Mouse (Mus musculus) limb, embryonic 13.5 days (tissue): Measurements from ENCODE around the gene Terb1. TPM values are rescaled to one million over a fixed set of nuclear protein-coding genes. Genes with fewer than 3 reads are reported as not detected.

Experiments
- ATAC-seq: fragments of 200-750 bp; cut with Nextera tagmentation; 2 replicates; pipeline ENCODE4 v1.8.0; 2017; ENCODE audit warnings: low read depth, moderate number of reproducible peaks, moderate TSS enrichment; ENCODE audit not compliant: low FRiP score
- H3K27ac ChIP-seq: fragments of 300-500 bp; sonication (generic); 2 replicates; pipeline ENCODE4 v1.5.1; 2015; ENCODE audit warnings: inconsistent platforms, mild to moderate bottlenecking, moderate library complexity
- H3K27me3 ChIP-seq: fragments of 300-500 bp; sonication (generic); 2 replicates; pipeline ENCODE4 v1.6.1; 2015; ENCODE audit warnings: mild to moderate bottlenecking, inconsistent platforms
- H3K36me3 ChIP-seq: fragments of 300-500 bp; sonication (generic); 2 replicates; pipeline ENCODE4 v1.6.1; 2015; ENCODE audit warnings: inconsistent platforms, mild to moderate bottlenecking, moderate library complexity
- H3K4me1 ChIP-seq: fragments of 300-500 bp; sonication (generic); 2 replicates; pipeline ENCODE4 v1.6.1; 2015; ENCODE audit warnings: inconsistent platforms
- H3K4me2 ChIP-seq: fragments of 300-500 bp; sonication (generic); replicated peaks from 2 replicates; pipeline ENCODE4 v1.6.1; 2015; ENCODE audit warnings: inconsistent platforms, mild to moderate bottlenecking, moderate library complexity
- H3K4me3 ChIP-seq: fragments of 300-500 bp; sonication (generic); 2 replicates; pipeline ENCODE4 v1.5.1; 2015; ENCODE audit warnings: moderate library complexity, mild to moderate bottlenecking, inconsistent platforms
- H3K9ac ChIP-seq: fragments of 300-500 bp; sonication (generic); 2 replicates; pipeline ENCODE4 v1.6.1; 2015; ENCODE audit warnings: mild to moderate bottlenecking, inconsistent platforms
- H3K9me3 ChIP-seq: fragments of 300-500 bp; sonication (generic); 2 replicates; pipeline ENCODE4 v1.6.1; 2016; ENCODE audit warnings: inconsistent platforms
- WGBS: fragments of 180-500 bp; shearing (Covaris S2); methylation state at CpG from one replicate; pipeline ENCODE4 v1.1.7; 2015; 5-methylcytosine and 5-hydroxymethylcytosine counted together
- polyA plus RNA-seq: library from polyadenylated mRNA; unstranded; fragments of >200 nt; fragmentation: Nextera tagmentation; extraction: Ambion mirVana; gene quantifications from 2 replicates; pipeline ENCODE4 v1.2.1, GENCODE M21; 2015

The Terb1 gene
- polyA plus RNA-seq, 1 experiment from 2014 or later = 0.45 TPM

DNA sequence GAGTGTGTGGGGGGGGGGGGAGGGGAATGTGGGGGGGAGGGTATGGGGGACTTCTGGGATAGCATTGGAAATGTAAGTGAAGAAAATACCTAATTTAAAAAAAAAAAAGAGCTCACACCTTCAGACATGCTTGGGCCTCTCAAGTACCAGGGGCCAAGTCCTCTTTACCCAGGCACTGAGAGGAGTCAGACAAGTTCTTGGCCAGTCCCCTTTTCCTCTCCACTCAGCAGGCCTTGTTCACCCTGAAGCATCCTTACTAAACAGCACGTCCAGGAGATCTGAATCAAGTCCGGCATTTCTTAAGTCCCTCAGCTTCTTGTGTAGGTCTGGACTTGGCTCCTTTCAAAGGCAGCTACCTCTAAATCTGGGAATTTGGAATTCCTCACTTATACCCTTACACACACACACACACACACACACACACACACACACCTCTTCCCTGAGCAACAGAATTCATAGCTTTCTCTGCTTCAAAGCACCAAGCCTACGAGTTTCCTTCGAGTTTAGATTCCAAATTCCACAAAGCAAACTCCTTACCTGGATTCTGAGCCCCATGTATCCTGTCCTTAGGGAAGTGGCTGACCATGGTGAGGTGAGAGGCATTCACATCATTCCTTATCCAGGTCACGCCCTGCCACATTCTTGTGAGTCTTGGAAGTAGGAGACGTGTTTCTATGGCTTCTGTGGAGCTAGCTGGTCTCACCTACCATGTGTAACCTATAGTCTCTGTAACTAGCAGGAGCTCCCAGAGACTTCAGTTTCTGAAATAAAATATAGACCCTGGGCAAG is 103.2 kb downstream of the Terb1 start:
- H3K4me2 ChIP-seq = no peak overlapping the region
- no peaks in the 10 kb centered on the region; the same call in 1 of the 2 replicates for H3K9me3 ChIP-seq
- no peaks in the 10 kb centered on the region for H3K27me3 ChIP-seq
- no peak overlapping the region for H3K27ac ChIP-seq
- H3K4me3 ChIP-seq = no peak overlapping the region
- no peaks in the 10 kb centered on the region for H3K36me3 ChIP-seq
- H3K9ac ChIP-seq = no peak overlapping the region
- WGBS = 71% methylated on average over 6 of the region's 6 CpGs
- ATAC-seq = no peak
- peaks cover 9% of the 10 kb centered on the region; the same call in 1 of the 2 replicates for H3K4me1 ChIP-seq

- no peak overlapping the region for H3K9ac ChIP-seq
- H3K27ac ChIP-seq = no peak overlapping the region
- no peak overlapping the region for H3K4me2 ChIP-seq
- peak; percentile 55; the same call in 1 of the 2 replicates for ATAC-seq
- H3K4me1 ChIP-seq = peaks cover 9% of the 10 kb centered on the region; the same call in 1 of the 2 replicates
- no peaks in the 10 kb centered on the region; the same call in 1 of the 2 replicates for H3K9me3 ChIP-seq
- H3K27me3 ChIP-seq = no peaks in the 10 kb centered on the region
- H3K36me3 ChIP-seq = no peaks in the 10 kb centered on the region
- no peak overlapping the region for H3K4me3 ChIP-seq
- WGBS = 61% methylated on average over 15 of the region's 15 CpGs
These were observed 104.1 kb downstream of the Terb1 start for GRCm38 (mm10) chr8:104405430-104406187.

DNA sequence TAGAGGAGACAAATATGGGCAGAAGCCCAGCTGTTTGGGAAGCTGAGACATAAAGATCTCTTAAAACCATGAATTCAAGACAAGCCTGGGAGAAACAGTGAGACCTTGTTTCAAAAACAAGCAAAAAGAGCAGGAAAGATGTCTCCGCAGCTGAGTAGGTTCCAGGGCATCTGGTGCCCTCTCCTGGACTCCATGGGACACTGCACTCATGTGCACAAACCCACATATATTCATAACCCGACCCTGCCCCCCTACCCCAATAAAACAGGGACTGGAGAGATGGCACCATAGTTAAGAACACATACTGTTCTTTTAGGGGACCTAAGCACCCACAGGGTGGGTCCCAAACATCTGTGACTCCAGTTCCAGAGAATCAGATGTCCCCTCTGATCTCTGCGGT is 106.1 kb downstream of the Terb1 start:
- H3K9me3 ChIP-seq = no peaks in the 10 kb centered on the region; the same call in 1 of the 2 replicates
- peaks cover 9% of the 10 kb centered on the region; the same call in 1 of the 2 replicates for H3K4me1 ChIP-seq
- H3K27me3 ChIP-seq = no peaks in the 10 kb centered on the region
- no peak overlapping the region for H3K4me2 ChIP-seq
- ATAC-seq = no peak
- H3K9ac ChIP-seq = no peak overlapping the region
- 76% methylated on average over 3 of the region's 3 CpGs for WGBS
- H3K36me3 ChIP-seq = no peaks in the 10 kb centered on the region
- H3K4me3 ChIP-seq = no peak overlapping the region
- no peak overlapping the region for H3K27ac ChIP-seq

Other genes with a start within 250 kb of the Terb1 start
- gene Cmtm2a, start 216.7 kb downstream of the Terb1 start, polyA plus RNA-seq = not detected in 2 replicates
- gene Gm45711, start 199.8 kb downstream of the Terb1 start, polyA plus RNA-seq = not detected in 2 replicates
- not detected in 2 replicates for gene Cmtm1, start 199.8 kb downstream of the Terb1 start, polyA plus RNA-seq
- gene Gm11020, start 188.3 kb downstream of the Terb1 start, polyA plus RNA-seq = not detected in 2 replicates
- not detected in 2 replicates for gene Cmtm2b, start 187.7 kb downstream of the Terb1 start, polyA plus RNA-seq
- 158 and 159 TPM in 2 replicates for gene Cmtm3, start 170.5 kb downstream of the Terb1 start, polyA plus RNA-seq
- gene Cmtm4, start 114.1 kb downstream of the Terb1 start, polyA plus RNA-seq = 2.8 and 3.0 TPM in 2 replicates
- gene Dync1li2, start 66.9 kb downstream of the Terb1 start, polyA plus RNA-seq = 64.7 and 65.5 TPM in 2 replicates
- 116 and 122 TPM in 2 replicates for gene Nae1, start 24.7 kb upstream of the Terb1 start, polyA plus RNA-seq
- 0.83 and 0.93 TPM in 2 replicates for gene Car7, start 24.8 kb upstream of the Terb1 start, polyA plus RNA-seq
- gene Pdp2, start 81.5 kb upstream of the Terb1 start, polyA plus RNA-seq = 13.8 and 14.0 TPM in 2 replicates
- gene Cdh16, start 114.5 kb upstream of the Terb1 start, polyA plus RNA-seq = 0.22 TPM in 1 of 2 replicates, not detected in the other
- 18.1 TPM in 2 replicates for gene Rrad, start 121.4 kb upstream of the Terb1 start, polyA plus RNA-seq
- gene Ciao2b, start 132.1 kb upstream of the Terb1 start, polyA plus RNA-seq = 88.9 and 89.4 TPM in 2 replicates
- gene Ces2a, start 224.1 kb upstream of the Terb1 start, polyA plus RNA-seq = not detected in 2 replicates